Comparison of ENCODE assay signal across 9 mouse cellular contexts in genomic region chr2:29193819-29194546, GRCm38 (mm10). TPM values are rescaled to one million over a fixed set of nuclear protein-coding genes. Genes with fewer than 3 reads are reported as not detected.
DNase-seq lines count a peak whose midpoint lies in the region; ATAC-seq and TF ChIP-seq lines count a peak whose summit lies in the region.
"Had no signal": no experiment of that assay in that cellular context is flagged by ENCODE, and none has a peak within 500 bp of the region (broad histone marks: within the 10 kb centered on the region; RNA-seq: fewer than 3 reads in every experiment).

No protein-coding gene starts in this region.

- 19% methylated on average over 16 of the region's 16 CpGs for WGBS in forebrain, embryonic 11.5 days
- WGBS in liver, embryonic 13.5 days (ENCODE audit: insufficient replicate concordance) = 21% methylated on average over 16 of the region's 16 CpGs

- DNase-seq in forebrain, embryonic 11.5 days (ENCODE audit: low spot score) = no peak
- no peak for DNase-seq in liver, embryonic 13.5 days
- peak; percentile 46 for DNase-seq in testis, postnatal 10 days (ENCODE audit: low spot score)
- DNase-seq in right cerebral cortex, postnatal 36 days (ENCODE audit: low spot score in 2 of 2) = no peak
- no peak for DNase-seq in gastrocnemius, postnatal 36 days

- H3K4me2 ChIP-seq in forebrain, embryonic 11.5 days (ENCODE audit: low read depth, low read length, severe bottlenecking) = peak overlapping the region; percentile 100
- peak overlapping the region; percentile 75 for H3K4me2 ChIP-seq in liver, embryonic 13.5 days

- H3K27me3 ChIP-seq in erythroblast, embryonic 14.5 days (ENCODE audit: control insufficient read depth) = peaks cover 48% of the 10 kb centered on the region
- H3K27me3 ChIP-seq in E14TG2a.4 (ENCODE audit: insufficient read depth, low read length) = peaks cover 85% of the 10 kb centered on the region
- peaks cover 8% of the 10 kb centered on the region for H3K27me3 ChIP-seq in forebrain, embryonic 11.5 days (ENCODE audit: control insufficient read depth, insufficient read depth, low read length)
- peaks cover 54% of the 10 kb centered on the region for H3K27me3 ChIP-seq in liver, embryonic 13.5 days

- H3K36me3 ChIP-seq in erythroblast, embryonic 14.5 days (ENCODE audit: control insufficient read depth) = no peaks in the 10 kb centered on the region
- no peaks in the 10 kb centered on the region for H3K36me3 ChIP-seq in E14TG2a.4 (ENCODE audit: insufficient read depth, low read length)
- H3K36me3 ChIP-seq in forebrain, embryonic 11.5 days (ENCODE audit: control insufficient read depth, insufficient read depth, low read length) = no peaks in the 10 kb centered on the region
- H3K36me3 ChIP-seq in liver, embryonic 13.5 days = no peaks in the 10 kb centered on the region
- H3K36me3 ChIP-seq: G1E had no signal

- peak overlapping the region; percentile 47; the same call in 1 of the 2 replicates for H3K9ac ChIP-seq in forebrain, embryonic 11.5 days (ENCODE audit: low read length)
- H3K9ac ChIP-seq in liver, embryonic 13.5 days = peak overlapping the region; percentile 11; the same call in 1 of the 2 replicates

- no peak for ATAC-seq in erythroblast, adult 5-6 weeks (replicated peaks; ENCODE audit: low FRiP score, poor library complexity, severe bottlenecking)
- ATAC-seq in forebrain, embryonic 11.5 days (replicated peaks; ENCODE audit: low FRiP score) = no peak
- ATAC-seq in liver, embryonic 13.5 days (ENCODE audit: low read depth) = no peak

- no peak overlapping the region for H3K27ac ChIP-seq in forebrain, embryonic 11.5 days (ENCODE audit: low read depth, low read length)
- H3K27ac ChIP-seq in liver, embryonic 13.5 days = no peak overlapping the region

- intact Hi-C loops in gastrocnemius, postnatal 36 days (cut with DNase I) = no loop called here

- no peak for TF ChIP-seq CTCF in E14TG2a.4 (conservative IDR thresholded peaks at IDR 0.05; ENCODE audit: low read length)

- H3K4me1 ChIP-seq in erythroblast, embryonic 14.5 days (ENCODE audit: control insufficient read depth) = peaks cover 8% of the 10 kb centered on the region
- H3K4me1 ChIP-seq in E14TG2a.4 (replicated peaks; ENCODE audit: low read depth, low read length) = peaks cover 29% of the 10 kb centered on the region
- H3K4me1 ChIP-seq in forebrain, embryonic 11.5 days (replicated peaks; ENCODE audit: control insufficient read depth, insufficient read depth, low read length) = peaks cover 4% of the 10 kb centered on the region
- H3K4me1 ChIP-seq in liver, embryonic 13.5 days (replicated peaks) = peaks cover 14% of the 10 kb centered on the region

- no peaks in the 10 kb centered on the region for H3K9me3 ChIP-seq in erythroblast, embryonic 14.5 days (ENCODE audit: control insufficient read depth, low read length)
- H3K9me3 ChIP-seq in E14TG2a.4 (ENCODE audit: low read length) = no peaks in the 10 kb centered on the region
- no peaks in the 10 kb centered on the region; the same call in 1 of the 2 replicates for H3K9me3 ChIP-seq in forebrain, embryonic 11.5 days (ENCODE audit: control insufficient read depth, low read length)
- no peaks in the 10 kb centered on the region for H3K9me3 ChIP-seq in liver, embryonic 13.5 days (replicated peaks)
- H3K9me3 ChIP-seq: G1E had no signal

- H3K4me3 ChIP-seq in erythroblast, embryonic 14.5 days (replicated peaks) = peak overlapping the region; percentile 50
- peak overlapping the region; percentile 84 for H3K4me3 ChIP-seq in E14TG2a.4 (replicated peaks; ENCODE audit: low read length)
- H3K4me3 ChIP-seq in forebrain, embryonic 11.5 days (ENCODE audit: low read depth, low read length) = peak overlapping the region; percentile 49
- peak overlapping the region; percentile 54 for H3K4me3 ChIP-seq in liver, embryonic 13.5 days (replicated peaks)

RNA-seq across cellular contexts. Expression of gene Ntng2, which starts 58.8 kb away (rescaled TPM):
- 0.03 TPM in 1 of 2 replicates, not detected in the other for polyA plus RNA-seq in erythroblast, embryonic 14.5 days (2012)
- total RNA-seq in erythroblast, adult 5-6 weeks (2015; ENCODE audit: low replicate concordance) = 2.3 and 8.8 TPM in 2 replicates
- 0.94 and 2.0 TPM in 2 replicates for total RNA-seq in erythroblast, adult 5-6 weeks (2017; ENCODE audit: low replicate concordance)
- 1.6 and 2.4 TPM in 2 replicates for polyA plus RNA-seq in forebrain, embryonic 11.5 days (2014; fragmentation: Nextera tagmentation; extraction: Ambion mirVana)
- polyA plus RNA-seq in liver, embryonic 13.5 days (2015; fragmentation: Nextera tagmentation; extraction: Ambion mirVana) = 0.14 TPM in 1 of 2 replicates, not detected in the other
- total RNA-seq in gastrocnemius, postnatal 36 days (2021) = 10 to 100 TPM; 36.0 to 37.7 TPM
- polyA plus RNA-seq: G1E had no signal
